In genomic region chr7:144752919-144753656, GRCm38 (mm10) we compare ENCODE assay signal across 29 mouse cellular contexts. TPM values are rescaled to one million over a fixed set of nuclear protein-coding genes. Genes with fewer than 3 reads are reported as not detected.
DNase-seq lines count a peak whose midpoint lies in the region; ATAC-seq and TF ChIP-seq lines count a peak whose summit lies in the region.
"Had no signal": no experiment of that assay in that cellular context is flagged by ENCODE, and none has a peak within 500 bp of the region (broad histone marks: within the 10 kb centered on the region; RNA-seq: fewer than 3 reads in every experiment).

No protein-coding gene starts in this region.

- no peaks in the 10 kb centered on the region; the same call in 1 of the 2 replicates for H3K27me3 ChIP-seq in hindbrain, postnatal 0 days (ENCODE audit: insufficient read depth, low read length)
- no peaks in the 10 kb centered on the region for H3K27me3 ChIP-seq in hindbrain, embryonic 11.5 days (ENCODE audit: control insufficient read depth, insufficient read depth, low read length)
- H3K27me3 ChIP-seq in lung, postnatal 0 days (replicated peaks; ENCODE audit: insufficient read depth, low read length), result no peaks in the 10 kb centered on the region
- H3K27me3 ChIP-seq in intestine, embryonic 16.5 days (replicated peaks; ENCODE audit: control insufficient read depth, insufficient read depth, low read length), result no peaks in the 10 kb centered on the region
- H3K27me3 ChIP-seq in stomach, embryonic 15.5 days (replicated peaks), result no peaks in the 10 kb centered on the region
- H3K27me3 ChIP-seq: embryonic facial prominence, embryonic 15.5 days; forebrain, embryonic 13.5 days; heart, embryonic 12.5 days; liver, embryonic 15.5 days had no signal

- no peak for DNase-seq in hindbrain, postnatal 0 days (ENCODE audit: low spot score)
- no peak for DNase-seq in hindbrain, embryonic 11.5 days (ENCODE audit: low spot score)
- no peak for DNase-seq in lung, postnatal 0 days (ENCODE audit: low spot score)
- DNase-seq in lung, postnatal 36 days, result no peak
- DNase-seq in cerebellum, postnatal 4 days (ENCODE audit: low spot score in 2 of 2), result no peak
- no peak for DNase-seq in kidney, postnatal 36 days
- DNase-seq: adrenal gland, postnatal 36 days; B cell, adult 2 months; cerebellum, adult 2 months; cerebellum, postnatal 14 days; gastrocnemius, adult 2 months; gastrocnemius, postnatal 36 days; heart, adult 18-20 months; kidney, adult 8-10 months; kidney, postnatal 10 days; lung, postnatal 4 days; midbrain, embryonic 14.5 days; right cerebral cortex, adult 18-20 months; spleen, adult 18-20 months had no signal

- H3K9ac ChIP-seq in hindbrain, postnatal 0 days (replicated peaks; ENCODE audit: low read length), result no peak overlapping the region
- no peak overlapping the region for H3K9ac ChIP-seq in hindbrain, embryonic 11.5 days (ENCODE audit: low read depth, low read length)
- H3K9ac ChIP-seq in lung, postnatal 0 days (replicated peaks; ENCODE audit: low read depth), result no peak overlapping the region
- H3K9ac ChIP-seq in intestine, embryonic 16.5 days (ENCODE audit: low read depth, low read length), result 0 out of 2 replicates have a peak overlapping the region, but pooled peaks have one; percentile 15
- H3K9ac ChIP-seq in stomach, embryonic 15.5 days, result no peak overlapping the region
- H3K9ac ChIP-seq: embryonic facial prominence, embryonic 15.5 days; forebrain, embryonic 13.5 days; heart, embryonic 12.5 days; limb, embryonic 12.5 days; liver, embryonic 15.5 days had no signal

- no peak overlapping the region for H3K4me2 ChIP-seq in hindbrain, postnatal 0 days (ENCODE audit: low read depth, low read length)
- no peak overlapping the region for H3K4me2 ChIP-seq in hindbrain, embryonic 11.5 days (replicated peaks; ENCODE audit: low read depth, low read length)
- H3K4me2 ChIP-seq in lung, postnatal 0 days (replicated peaks; ENCODE audit: low read depth, low read length), result no peak overlapping the region
- H3K4me2 ChIP-seq in intestine, embryonic 16.5 days (ENCODE audit: low read depth, low read length), result no peak overlapping the region
- no peak overlapping the region; the same call in 1 of the 2 replicates for H3K4me2 ChIP-seq in stomach, embryonic 15.5 days
- H3K4me2 ChIP-seq: embryonic facial prominence, embryonic 15.5 days; forebrain, embryonic 13.5 days; heart, embryonic 12.5 days; limb, embryonic 12.5 days; liver, embryonic 15.5 days had no signal

- no peak overlapping the region for H3K4me3 ChIP-seq in hindbrain, postnatal 0 days (ENCODE audit: low read length)
- H3K4me3 ChIP-seq in hindbrain, embryonic 11.5 days (ENCODE audit: low read depth, low read length), result no peak overlapping the region
- H3K4me3 ChIP-seq in lung, postnatal 0 days (ENCODE audit: low read depth, low read length), result no peak overlapping the region
- H3K4me3 ChIP-seq in intestine, embryonic 16.5 days (ENCODE audit: low read length), result no peak overlapping the region
- no peak overlapping the region for H3K4me3 ChIP-seq in stomach, embryonic 15.5 days (replicated peaks)
- H3K4me3 ChIP-seq: embryonic facial prominence, embryonic 10.5 days; embryonic facial prominence, embryonic 15.5 days; forebrain, embryonic 13.5 days; gastrocnemius, adult 2 months; heart, embryonic 12.5 days; limb, embryonic 12.5 days; liver, embryonic 15.5 days; megakaryocyte, embryonic 14.5 days had no signal

- H3K36me3 ChIP-seq in hindbrain, postnatal 0 days (ENCODE audit: insufficient read depth, low read length), result no peaks in the 10 kb centered on the region
- no peaks in the 10 kb centered on the region for H3K36me3 ChIP-seq in hindbrain, embryonic 11.5 days (ENCODE audit: control insufficient read depth, insufficient read depth, low read length)
- no peaks in the 10 kb centered on the region for H3K36me3 ChIP-seq in lung, postnatal 0 days (ENCODE audit: insufficient read depth, low read length)
- H3K36me3 ChIP-seq in intestine, embryonic 16.5 days (ENCODE audit: control insufficient read depth, insufficient read depth, low read length), result no peaks in the 10 kb centered on the region
- no peaks in the 10 kb centered on the region for H3K36me3 ChIP-seq in stomach, embryonic 15.5 days
- H3K36me3 ChIP-seq: embryonic facial prominence, embryonic 10.5 days; embryonic facial prominence, embryonic 15.5 days; heart, embryonic 12.5 days; limb, embryonic 12.5 days; liver, embryonic 15.5 days had no signal

- no peaks in the 10 kb centered on the region for H3K9me3 ChIP-seq in hindbrain, postnatal 0 days (ENCODE audit: low read length)
- no peaks in the 10 kb centered on the region for H3K9me3 ChIP-seq in hindbrain, embryonic 11.5 days (ENCODE audit: control insufficient read depth, low read length)
- H3K9me3 ChIP-seq in lung, postnatal 0 days (ENCODE audit: low read length), result no peaks in the 10 kb centered on the region
- no peaks in the 10 kb centered on the region for H3K9me3 ChIP-seq in intestine, embryonic 16.5 days (ENCODE audit: control insufficient read depth, low read length)
- no peaks in the 10 kb centered on the region for H3K9me3 ChIP-seq in stomach, embryonic 15.5 days
- H3K9me3 ChIP-seq: embryonic facial prominence, embryonic 10.5 days; embryonic facial prominence, embryonic 15.5 days; forebrain, embryonic 13.5 days; limb, embryonic 12.5 days; liver, embryonic 15.5 days had no signal

- H3K27ac ChIP-seq in hindbrain, postnatal 0 days, result no peak overlapping the region
- H3K27ac ChIP-seq in hindbrain, embryonic 11.5 days (ENCODE audit: low read depth, low read length), result no peak overlapping the region
- no peak overlapping the region for H3K27ac ChIP-seq in lung, postnatal 0 days (ENCODE audit: low read length)
- H3K27ac ChIP-seq in intestine, embryonic 16.5 days (ENCODE audit: low read length), result peak overlapping the region; percentile 57
- peak overlapping the region; percentile 75 for H3K27ac ChIP-seq in stomach, embryonic 15.5 days
- H3K27ac ChIP-seq: embryonic facial prominence, embryonic 15.5 days; forebrain, embryonic 13.5 days; limb, embryonic 12.5 days; liver, embryonic 15.5 days had no signal

- 67% methylated on average over 14 of the region's 14 CpGs for WGBS in hindbrain, postnatal 0 days
- 77% methylated on average over 14 of the region's 14 CpGs for WGBS in hindbrain, embryonic 11.5 days
- WGBS in lung, postnatal 0 days, result 56% methylated on average over 14 of the region's 14 CpGs
- 44% methylated on average over 14 of the region's 14 CpGs for WGBS in intestine, embryonic 16.5 days
- WGBS in stomach, embryonic 15.5 days, result 44% methylated on average over 14 of the region's 14 CpGs

- TF ChIP-seq EP300 in lung, postnatal 0 days (IDR thresholded peaks at IDR 0.05), result no peak

- TF ChIP-seq CTCF in hindbrain, postnatal 0 days (IDR thresholded peaks at IDR 0.05; ENCODE audit: low read depth), result no peak
- TF ChIP-seq CTCF in lung, postnatal 0 days (IDR thresholded peaks at IDR 0.05), result no peak

- ATAC-seq in hindbrain, postnatal 0 days, result peak; percentile 58; the same call in 1 of the 2 replicates
- ATAC-seq in hindbrain, embryonic 11.5 days (ENCODE audit: low FRiP score), result no peak
- ATAC-seq in lung, postnatal 0 days, result peak; percentile 2; the same call in 1 of the 2 replicates
- ATAC-seq in intestine, embryonic 16.5 days, result peak; percentile 39
- peak; percentile 41; the same call in 1 of the 2 replicates for ATAC-seq in stomach, embryonic 15.5 days (ENCODE audit: insufficient read depth, low FRiP score, low read depth)
- ATAC-seq: forebrain, embryonic 13.5 days had no signal

- H3K4me1 ChIP-seq in hindbrain, postnatal 0 days (ENCODE audit: insufficient read depth, low read length), result no peaks in the 10 kb centered on the region; the same call in 1 of the 2 replicates
- no peaks in the 10 kb centered on the region for H3K4me1 ChIP-seq in hindbrain, embryonic 11.5 days (replicated peaks; ENCODE audit: control insufficient read depth, insufficient read depth, low read length)
- H3K4me1 ChIP-seq in lung, postnatal 0 days (ENCODE audit: insufficient read depth, low read depth, low read length), result peaks cover 8% of the 10 kb centered on the region; the same call in 1 of the 2 replicates
- H3K4me1 ChIP-seq in intestine, embryonic 16.5 days (ENCODE audit: control insufficient read depth, insufficient read depth, low read length), result peaks cover 29% of the 10 kb centered on the region
- H3K4me1 ChIP-seq in stomach, embryonic 15.5 days, result peaks cover 36% of the 10 kb centered on the region
- H3K4me1 ChIP-seq: embryonic facial prominence, embryonic 15.5 days; megakaryocyte, embryonic 14.5 days had no signal

RNA-seq across cellular contexts. Expression of gene Ano1, which starts 1.3 kb away (rescaled TPM):
- 5.8 and 9.0 TPM in 2 replicates for total RNA-seq in hindbrain, postnatal 0 days (2014; rRNA removed)
- 8.3 and 8.7 TPM in 2 replicates for polyA plus RNA-seq in hindbrain, postnatal 0 days (2015; fragmentation: Nextera tagmentation; extraction: Ambion mirVana)
- 6.2 and 7.1 TPM in 2 replicates for polyA plus RNA-seq in hindbrain, embryonic 11.5 days (2014; fragmentation: Nextera tagmentation; extraction: Ambion mirVana)
- 69.0 and 77.2 TPM in 2 replicates for polyA plus RNA-seq in lung, postnatal 0 days (2015; fragmentation: Nextera tagmentation; extraction: Ambion mirVana)
- polyA plus RNA-seq in intestine, embryonic 16.5 days (2015; fragmentation: Nextera tagmentation; extraction: Ambion mirVana), result 19.9 and 20.3 TPM in 2 replicates
- 47.6 and 48.8 TPM in 2 replicates for polyA plus RNA-seq in stomach, embryonic 15.5 days (2015; fragmentation: Nextera tagmentation; extraction: Ambion mirVana)
- total RNA-seq: neutrophil, adult 5-6 weeks had no signal

Comparison
In these comparisons a context has a peak if more than half of its experiments do, and no peak if none do; other contexts are left out.
1. H3K27ac ChIP-seq: peak in intestine, embryonic 16.5 days (single experiment) and stomach, embryonic 15.5 days (single experiment); none in hindbrain, postnatal 0 days (single experiment), hindbrain, embryonic 11.5 days (single experiment) and lung, postnatal 0 days (single experiment).